Mouse (Mus musculus) megakaryocyte progenitor cell, adult 5-6 weeks (primary cell): ENCODE measurements at regions not wholly inside any gene's neighbourhood (a gene's known extent, or its start where the extent isn't known, plus 50 kb on each side); places are given as distances from the start of the nearest gene placed in this dataset.

Experiments used
- ATAC-seq: replicated peaks from 2 replicates; pipeline ENCODE4 v1.8.0; 2016; ENCODE audit warnings: mild to moderate bottlenecking, moderate TSS enrichment, inconsistent platforms; ENCODE audit not compliant: poor library complexity

- ATAC-seq, result no peak
These were observed 338.8 kb upstream of the 5930422O12Rik start for GRCm38 (mm10) chr8:33089731-33090130.

- ATAC-seq, result no peak
These were observed 319.6 kb upstream of the 5930422O12Rik start for GRCm38 (mm10) chr8:33108914-33109313.

DNA sequence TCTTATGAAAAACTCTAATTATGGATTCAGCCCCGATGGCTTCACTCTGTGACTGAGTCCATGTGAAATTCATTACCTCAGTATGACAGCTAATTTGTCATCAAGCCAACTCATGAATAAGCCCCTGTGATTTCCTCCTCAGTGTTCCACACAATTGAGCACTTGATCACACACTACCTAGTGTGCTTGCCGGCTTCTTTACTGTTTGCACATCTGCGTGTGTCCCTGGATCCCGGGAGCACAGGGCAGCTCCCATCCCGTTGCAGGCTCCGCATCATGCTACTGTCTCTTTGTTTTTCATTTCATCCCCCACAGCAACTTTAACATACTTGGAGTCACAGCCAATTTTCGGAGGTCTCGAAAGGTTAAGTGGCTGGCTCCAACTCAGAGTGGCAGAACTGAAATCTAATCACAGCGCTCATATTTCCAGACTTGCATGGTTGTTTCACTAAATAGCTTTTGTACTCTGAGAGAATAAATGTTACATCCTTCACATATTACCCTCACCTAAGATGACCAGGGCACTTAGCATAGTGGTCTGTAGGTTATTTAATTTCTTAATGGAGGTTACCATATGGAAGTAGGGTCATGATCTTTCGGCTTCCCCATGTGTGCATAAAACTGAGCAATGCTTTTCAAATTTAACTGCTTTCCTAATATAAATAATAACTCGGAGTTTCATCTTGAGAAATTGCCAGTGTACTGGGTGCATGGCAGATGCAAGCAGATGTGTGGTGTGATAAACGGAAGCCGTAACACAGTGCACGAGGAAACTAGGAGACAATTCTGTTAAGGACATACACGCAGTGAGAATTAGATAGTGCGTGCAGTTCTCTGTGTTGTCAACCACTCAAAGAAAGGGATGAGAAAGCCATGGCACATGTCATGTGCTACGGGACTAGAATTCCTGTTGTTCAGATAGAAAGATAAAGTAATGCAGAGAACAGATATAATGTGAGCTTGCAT, 313.0 kb upstream of the 5930422O12Rik start:
- no peak for ATAC-seq

DNA sequence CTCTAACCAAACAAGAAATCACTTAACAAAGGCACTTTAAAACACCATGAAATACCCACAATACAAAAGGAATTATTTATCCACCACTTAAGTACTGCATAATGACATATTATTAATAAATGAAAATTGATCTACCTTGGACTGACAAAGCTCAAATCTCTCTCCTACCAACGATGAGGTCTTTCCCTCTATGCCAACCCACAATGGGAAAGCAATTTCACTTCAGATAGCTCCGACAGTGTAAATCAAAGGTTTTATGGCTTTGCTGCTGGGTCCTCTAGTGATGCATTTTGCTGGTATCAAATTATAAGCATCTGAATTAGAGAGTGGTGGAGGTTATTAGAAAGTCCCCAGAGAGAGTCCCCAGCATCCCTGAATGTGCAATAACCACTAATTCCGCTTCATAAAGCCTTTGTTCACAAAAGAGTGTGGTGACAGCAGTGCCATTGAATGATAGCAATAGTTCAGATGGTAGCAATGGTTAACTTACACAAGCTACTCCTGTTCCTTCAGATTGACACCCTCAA, 305.4 kb upstream of the 5930422O12Rik start:
- no peak for ATAC-seq

- no peak for ATAC-seq
These were observed 301.5 kb upstream of the 5930422O12Rik start for GRCm38 (mm10) chr8:33126981-33127380.

- no peak for ATAC-seq
These were observed 289.6 kb upstream of the 5930422O12Rik start for GRCm38 (mm10) chr8:33138874-33139273.

- no peak for ATAC-seq
These were observed 288.7 kb upstream of the 5930422O12Rik start for GRCm38 (mm10) chr8:33139850-33140249.

DNA sequence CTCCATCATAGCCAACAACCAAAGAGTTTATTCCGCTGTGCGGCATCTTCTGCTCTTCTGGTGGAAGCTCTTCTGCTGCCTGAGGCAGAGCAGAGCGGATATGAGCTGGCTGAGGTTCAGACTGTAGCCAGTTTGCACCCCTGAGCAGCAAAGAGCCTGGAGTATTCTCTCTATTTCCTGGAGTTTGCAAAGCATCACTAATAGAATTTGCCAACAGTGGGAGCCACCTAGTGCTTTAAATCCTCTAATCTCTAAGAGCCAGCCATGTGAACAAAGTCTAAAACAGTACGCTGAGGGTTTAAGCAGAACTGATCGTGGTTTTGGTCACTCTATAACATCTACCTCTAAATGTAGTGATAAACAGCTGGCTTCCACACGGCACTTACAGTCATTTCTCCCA, 250.9 kb upstream of the 5930422O12Rik start:
- ATAC-seq, result no peak

DNA sequence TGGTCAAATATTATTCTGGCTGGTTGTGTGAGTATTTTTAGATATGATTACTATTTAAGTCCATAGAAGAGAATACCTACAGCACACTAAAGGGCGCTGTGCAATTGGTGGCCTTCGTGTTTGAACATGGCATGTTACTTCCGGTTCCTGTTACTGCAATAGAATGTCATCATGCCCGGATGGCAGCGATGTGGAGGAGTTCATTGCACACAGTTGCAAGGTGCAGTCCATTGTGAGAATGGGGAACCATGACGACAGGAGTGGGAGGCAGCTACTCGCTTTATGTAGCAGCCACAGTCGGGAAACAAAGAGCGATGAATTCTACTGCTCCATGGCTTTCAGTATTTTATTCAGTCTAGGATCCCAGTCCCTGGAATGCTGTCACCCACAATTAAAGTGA, 245.5 kb upstream of the 5930422O12Rik start:
- peak; percentile 88 for ATAC-seq
